Comparison of ENCODE assay signal across 8 mouse cellular contexts in the genomic region with DNA sequence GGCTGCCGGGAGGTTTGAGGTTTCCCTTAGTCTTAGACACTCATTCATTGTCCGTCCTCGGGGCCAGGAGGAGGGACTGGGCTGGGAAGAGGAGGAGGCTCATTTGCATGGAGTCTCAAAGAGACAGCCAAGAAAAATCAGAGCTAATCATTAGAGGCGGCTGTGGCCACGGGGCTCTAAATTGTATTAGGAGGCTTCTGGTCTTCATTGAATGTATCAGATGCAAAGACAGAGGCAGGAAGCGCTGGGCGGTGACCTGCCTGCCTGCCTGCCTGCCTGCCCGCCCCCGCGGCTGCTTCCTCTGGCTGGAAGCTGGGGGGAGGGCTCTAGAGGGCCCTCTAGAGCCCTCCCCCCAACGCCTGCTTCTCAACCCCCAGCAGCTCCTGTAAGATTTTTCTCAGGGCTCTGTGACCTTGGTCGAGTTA. TPM values are rescaled to one million over a fixed set of nuclear protein-coding genes. Genes with fewer than 3 reads are reported as not detected.
DNase-seq lines count a peak whose midpoint lies in the region; ATAC-seq and TF ChIP-seq lines count a peak whose summit lies in the region.

No protein-coding gene starts in this region.

- H3K4me3 ChIP-seq in forebrain, embryonic 11.5 days (ENCODE audit: low read depth, low read length): no peak overlapping the region
- no peak overlapping the region for H3K4me3 ChIP-seq in forebrain, postnatal 0 days (ENCODE audit: low read depth, low read length)
- H3K4me3 ChIP-seq in lung, postnatal 0 days (ENCODE audit: low read depth, low read length): no peak overlapping the region

- peak overlapping the region; percentile 37; the same call in 1 of the 2 replicates for H3K4me2 ChIP-seq in forebrain, embryonic 11.5 days (ENCODE audit: low read depth, low read length, severe bottlenecking)
- H3K4me2 ChIP-seq in forebrain, postnatal 0 days (ENCODE audit: low read depth): no peak overlapping the region
- H3K4me2 ChIP-seq in lung, postnatal 0 days (replicated peaks; ENCODE audit: low read depth, low read length): peak overlapping the region; percentile 35

- H3K9me3 ChIP-seq in forebrain, embryonic 11.5 days (ENCODE audit: control insufficient read depth, low read length): no peaks in the 10 kb centered on the region
- H3K9me3 ChIP-seq in forebrain, postnatal 0 days (ENCODE audit: low read length): no peaks in the 10 kb centered on the region
- H3K9me3 ChIP-seq in lung, postnatal 0 days (ENCODE audit: low read length): no peaks in the 10 kb centered on the region

- TF ChIP-seq POLR2A in brain, embryonic 14.5 days (IDR thresholded peaks at IDR 0.05; ENCODE audit: borderline replicate concordance, extremely low read depth, insufficient read depth, insufficient read length, poor library complexity, severe bottlenecking): no peak

- ATAC-seq in forebrain, embryonic 11.5 days (replicated peaks; ENCODE audit: low FRiP score): no peak
- ATAC-seq in forebrain, postnatal 0 days: no peak
- ATAC-seq in inflammation-experienced regulatory T-cells, adult 6 months: peak; percentile 83
- ATAC-seq in lung, postnatal 0 days: peak; percentile 35; the same call in 1 of the 2 replicates

- no peaks in the 10 kb centered on the region for H3K36me3 ChIP-seq in forebrain, embryonic 11.5 days (ENCODE audit: control insufficient read depth, insufficient read depth, low read length)
- no peaks in the 10 kb centered on the region for H3K36me3 ChIP-seq in forebrain, postnatal 0 days (ENCODE audit: insufficient read depth)
- H3K36me3 ChIP-seq in lung, postnatal 0 days (ENCODE audit: insufficient read depth, low read length): no peaks in the 10 kb centered on the region

- H3K27me3 ChIP-seq in forebrain, embryonic 11.5 days (ENCODE audit: control insufficient read depth, insufficient read depth, low read length): no peaks in the 10 kb centered on the region
- H3K27me3 ChIP-seq in forebrain, postnatal 0 days (ENCODE audit: insufficient read depth, low read length): 0 out of 2 replicates have a peak, but pooled peaks cover 3% of the 10 kb centered on the region
- H3K27me3 ChIP-seq in lung, postnatal 0 days (replicated peaks; ENCODE audit: insufficient read depth, low read length): no peaks in the 10 kb centered on the region; the same call in 1 of the 2 replicates

- TF ChIP-seq EP300 in lung, postnatal 0 days (IDR thresholded peaks at IDR 0.05): no peak

- TF ChIP-seq CTCF in forebrain, postnatal 0 days (IDR thresholded peaks at IDR 0.05; ENCODE audit: low read depth): no peak
- TF ChIP-seq CTCF in brain, embryonic 14.5 days (IDR thresholded peaks at IDR 0.05; ENCODE audit: borderline replicate concordance, extremely low read depth, insufficient read depth, insufficient read length): no peak
- TF ChIP-seq CTCF in lung, postnatal 0 days (IDR thresholded peaks at IDR 0.05): no peak

- peak overlapping the region; percentile 4 for H3K9ac ChIP-seq in forebrain, embryonic 11.5 days (ENCODE audit: low read length)
- H3K9ac ChIP-seq in forebrain, postnatal 0 days: no peak overlapping the region
- no peak overlapping the region for H3K9ac ChIP-seq in lung, postnatal 0 days (replicated peaks; ENCODE audit: low read depth)

- no peak overlapping the region for H3K27ac ChIP-seq in forebrain, embryonic 11.5 days (ENCODE audit: low read depth, low read length)
- H3K27ac ChIP-seq in forebrain, postnatal 0 days (ENCODE audit: low read depth, low read length): no peak overlapping the region
- H3K27ac ChIP-seq in lung, postnatal 0 days (ENCODE audit: low read length): no peak overlapping the region

- peaks cover 14% of the 10 kb centered on the region for H3K4me1 ChIP-seq in forebrain, embryonic 11.5 days (replicated peaks; ENCODE audit: control insufficient read depth, insufficient read depth, low read length)
- H3K4me1 ChIP-seq in forebrain, postnatal 0 days (ENCODE audit: insufficient read depth): peaks cover 12% of the 10 kb centered on the region
- peaks cover 6% of the 10 kb centered on the region; the same call in 1 of the 2 replicates for H3K4me1 ChIP-seq in lung, postnatal 0 days (ENCODE audit: insufficient read depth, low read depth, low read length)

- WGBS in forebrain, embryonic 11.5 days: under 1% methylated on average over 12 of the region's 12 CpGs
- WGBS in forebrain, postnatal 0 days: 2% methylated on average over 12 of the region's 12 CpGs
- WGBS in lung, postnatal 0 days: 3% methylated on average over 12 of the region's 12 CpGs

- peak; percentile 68 for DNase-seq in forebrain, embryonic 11.5 days (ENCODE audit: low spot score)
- no peak for DNase-seq in forebrain, postnatal 0 days
- DNase-seq in brain, embryonic 14.5 days (ENCODE audit: low read depth): peak; percentile 67
- peak; percentile 33 for DNase-seq in lung, postnatal 0 days (ENCODE audit: low spot score)
- DNase-seq in thymus, postnatal 4 days: peak; percentile 68
- no peak for DNase-seq in B cell, adult 2 months
- no peak for DNase-seq in cerebellum, postnatal 25 days

RNA-seq across cellular contexts. Expression of gene Elfn1, which starts 23.2 kb away (rescaled TPM):
- polyA plus RNA-seq in forebrain, embryonic 11.5 days (2014; fragmentation: Nextera tagmentation; extraction: Ambion mirVana): 0.52 and 0.93 TPM in 2 replicates
- total RNA-seq in forebrain, postnatal 0 days (2014; rRNA removed): 17.2 and 28.9 TPM in 2 replicates
- 3.4 and 4.1 TPM in 2 replicates for polyA plus RNA-seq in forebrain, postnatal 0 days (2015; fragmentation: Nextera tagmentation; extraction: Ambion mirVana)
- polyA plus RNA-seq in brain, embryonic 14.5 days (2012; rRNA removed): 9.7 and 14.6 TPM in 2 replicates
- polyA plus RNA-seq in inflammation-experienced regulatory T-cells, adult 6 months (2017; shearing (Covaris generic)): not detected
- 1.5 TPM in 2 replicates for polyA plus RNA-seq in lung, postnatal 0 days (2015; fragmentation: Nextera tagmentation; extraction: Ambion mirVana)

Comparison
In these comparisons a context has a peak if more than half of its experiments do, and no peak if none do; other contexts are left out.
1. DNase-seq: peak in forebrain, embryonic 11.5 days (single experiment), brain, embryonic 14.5 days (single experiment), lung, postnatal 0 days (single experiment) and thymus, postnatal 4 days (single experiment); none in forebrain, postnatal 0 days (single experiment), B cell, adult 2 months (0 of 2) and cerebellum, postnatal 25 days (0 of 2).
2. ATAC-seq: peak in inflammation-experienced regulatory T-cells, adult 6 months (single experiment) and lung, postnatal 0 days (single experiment); none in forebrain, embryonic 11.5 days (single experiment) and forebrain, postnatal 0 days (single experiment).